Comparison of ENCODE assay signal across 21 mouse cellular contexts in the genomic region with DNA sequence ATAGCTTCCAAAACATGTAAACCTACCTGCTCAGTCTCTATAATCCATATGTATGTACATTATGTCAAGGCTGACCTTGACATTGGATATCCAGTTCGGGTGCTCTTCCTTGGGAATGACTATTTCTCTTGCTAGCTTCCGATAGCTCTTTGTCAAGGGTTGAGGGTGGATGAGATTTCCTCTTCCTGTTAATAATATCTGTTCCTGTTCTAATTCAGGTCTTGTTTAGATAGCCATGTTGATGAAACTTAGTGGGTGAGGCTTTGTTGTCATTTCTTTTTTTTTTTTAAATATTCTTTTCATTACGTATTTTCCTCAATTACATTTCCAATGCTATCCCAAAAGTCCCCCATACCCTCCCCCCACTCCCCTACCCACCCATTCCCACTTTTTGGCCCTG.
"Had no signal": no experiment of that assay in that cellular context is flagged by ENCODE, and none has a peak within 500 bp of the region (broad histone marks: within the 10 kb centered on the region; RNA-seq: fewer than 3 reads in every experiment).

No protein-coding gene starts in this region.

- H3K27me3 ChIP-seq: heart, embryonic 12.5 days; hindbrain, embryonic 13.5 days; hindbrain, embryonic 15.5 days; limb, embryonic 12.5 days had no signal

- ATAC-seq: forebrain, postnatal 0 days; hindbrain, postnatal 0 days; intestine, embryonic 16.5 days had no signal

- H3K4me1 ChIP-seq: heart, embryonic 10.5 days had no signal

- H3K36me3 ChIP-seq: heart, embryonic 10.5 days; heart, embryonic 12.5 days; hindbrain, embryonic 13.5 days; hindbrain, embryonic 15.5 days; limb, embryonic 10.5 days; limb, embryonic 12.5 days had no signal

- H3K4me3 ChIP-seq: heart, adult 2 months; heart, embryonic 10.5 days; heart, embryonic 12.5 days; hindbrain, embryonic 13.5 days; hindbrain, embryonic 15.5 days; layer of hippocampus, adult 2 months; left cerebral cortex, adult 2 months; limb, embryonic 10.5 days; limb, embryonic 12.5 days had no signal

- H3K4me2 ChIP-seq: heart, embryonic 12.5 days; hindbrain, embryonic 13.5 days; hindbrain, embryonic 15.5 days; limb, embryonic 12.5 days had no signal

- H3K27ac ChIP-seq: heart, adult 2 months; heart, embryonic 10.5 days; hindbrain, embryonic 13.5 days; hindbrain, embryonic 15.5 days; hindbrain, postnatal 0 days; layer of hippocampus, adult 2 months; left cerebral cortex, adult 2 months; limb, embryonic 10.5 days; limb, embryonic 12.5 days had no signal

- DNase-seq: forebrain, postnatal 0 days; gastrocnemius, postnatal 14 days; gastrocnemius, postnatal 36 days; heart, postnatal 14 days; heart, postnatal 36 days; kidney, adult 18-20 months; kidney, adult 8-10 months; kidney, postnatal 10 days; kidney, postnatal 25 days; kidney, postnatal 4 days had no signal

- H3K9ac ChIP-seq: forebrain, postnatal 0 days; heart, embryonic 12.5 days; hindbrain, embryonic 13.5 days; hindbrain, embryonic 15.5 days; limb, embryonic 12.5 days had no signal

- H3K9me3 ChIP-seq: heart, embryonic 10.5 days; heart, embryonic 12.5 days; hindbrain, embryonic 13.5 days; hindbrain, embryonic 15.5 days; limb, embryonic 10.5 days had no signal
